Mouse (Mus musculus): ENCODE measurements around the gene Rps18.

DNA sequence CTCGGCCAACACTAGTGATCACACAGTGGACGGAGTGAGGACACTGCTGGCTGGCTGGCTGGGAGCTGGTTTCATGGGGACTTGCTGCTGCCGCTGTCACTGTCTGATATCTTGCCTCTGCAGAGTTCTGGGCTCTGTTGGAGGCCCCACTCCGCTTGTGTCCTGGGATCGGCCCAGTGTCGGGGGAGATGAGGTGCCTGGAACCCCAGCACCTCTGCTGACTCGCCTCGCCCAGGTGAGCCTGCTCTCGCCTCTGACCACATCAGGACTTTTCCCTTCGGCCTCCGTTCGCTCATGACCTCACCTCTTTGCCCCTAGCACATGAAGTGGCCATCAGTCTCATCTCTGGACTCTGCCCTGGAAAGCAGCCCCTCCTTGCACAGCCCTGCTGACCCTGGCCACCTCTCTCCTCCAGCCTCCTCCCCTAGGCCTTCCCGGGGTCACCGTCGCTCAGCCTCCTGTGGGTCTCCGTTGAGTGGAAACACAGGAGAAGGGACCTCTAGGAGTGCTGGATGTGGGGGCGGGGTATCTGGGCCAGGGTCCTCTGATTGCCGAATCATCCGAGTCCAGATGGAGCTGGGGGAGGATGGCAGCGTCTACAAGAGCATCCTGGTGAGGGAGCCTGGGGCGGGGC, 20.3 kb downstream of the Rps18 start:
- TF ChIP-seq CTCF (IDR thresholded peaks at IDR 0.05; ENCODE audit: borderline replicate concordance, insufficient read depth, low read length) (no peak), POLR2A (IDR thresholded peaks at IDR 0.05; ENCODE audit: low read depth, low read length) (no peak)

Data from embryonic fibroblast, embryonic 13.5 days (primary cell).